Mouse (Mus musculus) heart, embryonic 14.5 days (tissue): ENCODE results near the gene Lpin1. TPM values are rescaled to one million over a fixed set of nuclear protein-coding genes. Genes with fewer than 3 reads are reported as not detected.
A peak's percentile ranks its signal among the peaks of the same experiment; 100 is the strongest.

ENCODE experiments used
- ATAC-seq: fragments of 200-750 bp; cut with Nextera tagmentation; 2 replicates; pipeline ENCODE4 v1.8.0; 2017; ENCODE audit warnings: low read depth, moderate TSS enrichment; ENCODE audit not compliant: insufficient number of reproducible peaks, insufficient read depth, low FRiP score
- H3K27ac ChIP-seq, 2 experiments: fragments of 200-500 bp in 1 of 2; fragments of 300-500 bp in 1 of 2; sonication (generic) in 1 of 2; replicated peaks in 1 of 2; 2 replicates each; pipeline ENCODE4 v1.5.1; 2012 to 2014; ENCODE audit warnings: low read depth in 2 of 2, low read length in 2 of 2, control low read depth in 1 of 2, mild to moderate bottlenecking in 1 of 2, mixed read lengths in 1 of 2; ENCODE audit not compliant: control insufficient read depth in 1 of 2, insufficient read depth in 1 of 2
- H3K27me3 ChIP-seq: fragments of 300-500 bp; sonication (generic); 2 replicates; pipeline ENCODE4 v1.6.1; 2014; ENCODE audit warnings: mild to moderate bottlenecking, low read length, control low read depth; ENCODE audit not compliant: control insufficient read depth, insufficient read depth
- H3K36me3 ChIP-seq: fragments of 300-500 bp; sonication (generic); 2 replicates; pipeline ENCODE4 v1.6.1; 2014; ENCODE audit warnings: mild to moderate bottlenecking, control low read depth, low read length, mixed read lengths; ENCODE audit not compliant: control insufficient read depth, insufficient read depth
- H3K4me1 ChIP-seq, 2 experiments: fragments of 200-500 bp in 1 of 2; fragments of 300-500 bp in 1 of 2; sonication (generic) in 1 of 2; 2 replicates each; pipeline ENCODE4 v1.6.1; 2012 to 2014; ENCODE audit warnings: low read length in 2 of 2, control low read depth in 1 of 2, mixed read lengths in 1 of 2; ENCODE audit not compliant: control insufficient read depth in 2 of 2, insufficient read depth in 2 of 2
- H3K4me2 ChIP-seq: fragments of 300-500 bp; sonication (generic); 2 replicates; pipeline ENCODE4 v1.6.1; 2014; ENCODE audit warnings: mild to moderate bottlenecking, low read length
- H3K4me3 ChIP-seq, 2 experiments: fragments of 200-500 bp in 1 of 2; fragments of 300-500 bp in 1 of 2; sonication (generic) in 1 of 2; 2 replicates each; pipeline ENCODE4 v1.5.1; 2012 to 2014; ENCODE audit warnings: low read length in 2 of 2, mild to moderate bottlenecking in 2 of 2, control low read depth in 1 of 2, low read depth in 1 of 2, moderate library complexity in 1 of 2; ENCODE audit not compliant: control insufficient read depth in 1 of 2, insufficient read depth in 1 of 2
- H3K9ac ChIP-seq: fragments of 300-500 bp; sonication (generic); 2 replicates; pipeline ENCODE4 v1.6.1; 2014; ENCODE audit warnings: mild to moderate bottlenecking, low read length
- H3K9me3 ChIP-seq: fragments of 300-500 bp; sonication (generic); 2 replicates; pipeline ENCODE4 v1.6.1; 2016; ENCODE audit warnings: low read length, control low read depth; ENCODE audit not compliant: control insufficient read depth
- WGBS: fragments of 180-500 bp; shearing (Covaris S2); extraction: QIAGEN DNeasy Blood & Tissue Kit; methylation state at CpG from one replicate; pipeline ENCODE4 v1.1.7; 2014; 5-methylcytosine and 5-hydroxymethylcytosine counted together
- polyA plus RNA-seq: library from polyadenylated mRNA; unstranded; fragments of >200 nt; fragmentation: Nextera tagmentation; extraction: Ambion mirVana; gene quantifications from 2 replicates; pipeline ENCODE4 v1.2.1, GENCODE M21; 2014

The Lpin1 gene
- polyA plus RNA-seq, 1 experiment from 2014 or later = 7.4 TPM

- Histone ChIP-seq H3K27me3 (no peaks in the 10 kb centered on the region), H3K9ac (no peak overlapping the region), H3K9me3 (no peaks in the 10 kb centered on the region), H3K27ac (peak overlapping the region in 1 of 2 experiments; percentile 25; a peak in 2 of 4 replicates), H3K4me2 (no peak overlapping the region), H3K36me3 (no peaks in the 10 kb centered on the region), H3K4me3 (no peak overlapping the region), H3K4me1 (peaks cover 2 to 6% of the 10 kb centered on the region in 2 experiments; a peak in 1 of 4 replicates)
- peak; percentile 63 for ATAC-seq
- 49% methylated on average over 9 of the region's 9 CpGs for WGBS
Measured at GRCm38 (mm10) chr12:16515183-16515582, 95.6 kb downstream of the Lpin1 start.

- peaks cover 7 to 9% of the 10 kb centered on the region in 2 experiments; a peak in 2 of 4 replicates for H3K4me1 ChIP-seq
- no peak overlapping the region for H3K4me2 ChIP-seq
- 79% methylated on average over 1 of the region's 1 CpGs for WGBS
- H3K27ac ChIP-seq = no peak overlapping the region
- no peak overlapping the region for H3K9ac ChIP-seq
- no peak for ATAC-seq
- no peaks in the 10 kb centered on the region for H3K36me3 ChIP-seq
- no peaks in the 10 kb centered on the region for H3K27me3 ChIP-seq
- no peak overlapping the region for H3K4me3 ChIP-seq
- no peaks in the 10 kb centered on the region for H3K9me3 ChIP-seq
Measured at GRCm38 (mm10) chr12:16512991-16513390, 97.8 kb downstream of the Lpin1 start.

GRCm38 (mm10) chr12:16509122-16509752 lies 101.5 kb downstream of the Lpin1 start:
- no peaks in the 10 kb centered on the region for H3K36me3 ChIP-seq
- 19% methylated on average over 13 of the region's 13 CpGs for WGBS
- H3K27me3 ChIP-seq = no peaks in the 10 kb centered on the region
- no peak overlapping the region for H3K4me3 ChIP-seq
- peak overlapping the region; percentile 27 for H3K4me2 ChIP-seq
- peaks cover 3 to 5% of the 10 kb centered on the region in 2 experiments; a peak in 1 of 4 replicates for H3K4me1 ChIP-seq
- H3K9me3 ChIP-seq = no peaks in the 10 kb centered on the region
- H3K9ac ChIP-seq = no peak overlapping the region
- H3K27ac ChIP-seq = no peak overlapping the region
- ATAC-seq = no peak; the same call in 1 of the 2 replicates

GRCm38 (mm10) chr12:16506796-16507790 lies 103.7 kb downstream of the Lpin1 start:
- ATAC-seq = no peak
- Histone ChIP-seq H3K36me3 (no peaks in the 10 kb centered on the region), H3K4me1 (peaks cover 3 to 5% of the 10 kb centered on the region in 2 experiments; a peak in 1 of 4 replicates), H3K9me3 (peaks cover 11% of the 10 kb centered on the region), H3K27me3 (no peaks in the 10 kb centered on the region), H3K27ac (no peak overlapping the region), H3K4me2 (no peak overlapping the region), H3K9ac (no peak overlapping the region), H3K4me3 (no peak overlapping the region)
- WGBS = 65% methylated on average over 17 of the region's 17 CpGs

- no peaks in the 10 kb centered on the region for H3K27me3 ChIP-seq
- WGBS = 79% methylated on average over 3 of the region's 3 CpGs
- H3K9ac ChIP-seq = no peak overlapping the region
- H3K4me1 ChIP-seq = peaks cover 0 to 4% of the 10 kb centered on the region in 2 experiments; a peak in 1 of 4 replicates
- no peak for ATAC-seq
- no peak overlapping the region for H3K4me3 ChIP-seq
- no peak overlapping the region for H3K4me2 ChIP-seq
- H3K27ac ChIP-seq = no peak overlapping the region
- H3K36me3 ChIP-seq = no peaks in the 10 kb centered on the region
- peaks cover 11% of the 10 kb centered on the region for H3K9me3 ChIP-seq
Measured at GRCm38 (mm10) chr12:16504244-16504643, 106.5 kb downstream of the Lpin1 start.

- no peak for ATAC-seq
- no peak overlapping the region for H3K4me2 ChIP-seq
- 19% methylated on average over 4 of the region's 4 CpGs for WGBS
Measured at GRCm38 (mm10) chr12:16497960-16498359, 112.8 kb downstream of the Lpin1 start.

GRCm38 (mm10) chr12:16492713-16493112 lies 118.1 kb downstream of the Lpin1 start:
- Histone ChIP-seq H3K27ac (no peak overlapping the region), H3K9me3 (no peaks in the 10 kb centered on the region), H3K36me3 (no peaks in the 10 kb centered on the region), H3K4me2 (no peak overlapping the region), H3K27me3 (no peaks in the 10 kb centered on the region), H3K4me1 (no peaks in the 10 kb centered on the region), H3K9ac (no peak overlapping the region), H3K4me3 (no peak overlapping the region)
- ATAC-seq = no peak
- 68% methylated on average over 6 of the region's 6 CpGs for WGBS

More at GRCm38 (mm10) chr12:16497960-16498359, 112.8 kb downstream of the Lpin1 start:
- no peaks in the 10 kb centered on the region for H3K27me3 ChIP-seq
- H3K27ac ChIP-seq = no peak overlapping the region
- H3K9me3 ChIP-seq = peaks cover 7% of the 10 kb centered on the region
- H3K4me1 ChIP-seq = peaks cover 0 to 2% of the 10 kb centered on the region in 2 experiments; a peak in 1 of 4 replicates
- H3K36me3 ChIP-seq = no peaks in the 10 kb centered on the region
- H3K9ac ChIP-seq = no peak overlapping the region
- H3K4me3 ChIP-seq = no peak overlapping the region
